Comparison of ENCODE assay signal across 8 mouse cellular contexts in the genomic region with DNA sequence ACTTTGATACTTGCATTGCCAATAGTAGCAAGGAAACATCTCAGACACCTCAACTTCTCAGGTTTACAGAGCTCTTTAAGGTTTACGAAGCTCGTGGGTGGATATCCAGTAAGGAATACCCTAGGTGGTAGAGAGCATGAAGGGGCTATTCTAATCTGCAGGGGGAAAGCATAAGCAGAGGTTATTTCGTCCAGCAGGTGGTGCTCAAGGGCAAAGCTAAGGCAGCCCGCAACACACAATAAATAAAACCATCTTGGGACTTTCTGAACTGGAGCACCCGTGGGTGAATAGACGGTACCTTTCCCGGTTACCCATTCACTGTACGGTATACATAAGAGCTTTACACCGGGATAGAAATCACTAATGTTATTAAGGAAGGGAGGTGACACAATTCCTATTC.
DNase-seq lines count a peak whose midpoint lies in the region; ATAC-seq and TF ChIP-seq lines count a peak whose summit lies in the region.

No protein-coding gene starts in this region.

- H3K4me3 ChIP-seq in heart, embryonic 11.5 days (ENCODE audit: low read depth, low read length) = 0 out of 2 replicates have a peak overlapping the region, but pooled peaks have one; percentile 23
- no peak overlapping the region for H3K4me3 ChIP-seq in kidney, embryonic 14.5 days (ENCODE audit: low read length)
- H3K4me3 ChIP-seq in limb, embryonic 13.5 days = no peak overlapping the region
- no peak overlapping the region for H3K4me3 ChIP-seq in midbrain, postnatal 0 days (ENCODE audit: low read depth, low read length)

- whole genome bisulfite sequencing in heart, embryonic 11.5 days (ENCODE audit: insufficient replicate concordance) = 16% methylated on average over 9 of the region's 9 CpGs
- WGBS in kidney, embryonic 14.5 days = 30% methylated on average over 9 of the region's 9 CpGs
- WGBS in limb, embryonic 13.5 days = 18% methylated on average over 9 of the region's 9 CpGs
- 19% methylated on average over 9 of the region's 9 CpGs for WGBS in midbrain, postnatal 0 days

- peak; percentile 81 for TF ChIP-seq CTCF in midbrain, postnatal 0 days (IDR thresholded peaks at IDR 0.05)

- H3K36me3 ChIP-seq in heart, embryonic 11.5 days (ENCODE audit: control insufficient read depth, insufficient read depth, low read length) = no peaks in the 10 kb centered on the region
- H3K36me3 ChIP-seq in kidney, embryonic 14.5 days (ENCODE audit: control insufficient read depth, insufficient read depth, low read length) = no peaks in the 10 kb centered on the region
- H3K36me3 ChIP-seq in limb, embryonic 13.5 days = no peaks in the 10 kb centered on the region
- H3K36me3 ChIP-seq in midbrain, postnatal 0 days (ENCODE audit: insufficient read depth, low read length) = no peaks in the 10 kb centered on the region

- no peak overlapping the region for H3K9ac ChIP-seq in heart, embryonic 11.5 days (ENCODE audit: low read depth, low read length)
- no peak overlapping the region for H3K9ac ChIP-seq in kidney, embryonic 14.5 days (ENCODE audit: low read depth, low read length)
- no peak overlapping the region for H3K9ac ChIP-seq in limb, embryonic 13.5 days
- no peak overlapping the region for H3K9ac ChIP-seq in midbrain, postnatal 0 days (replicated peaks; ENCODE audit: low read length, poor library complexity, severe bottlenecking)

- no peaks in the 10 kb centered on the region for H3K27me3 ChIP-seq in heart, embryonic 11.5 days (ENCODE audit: control insufficient read depth, insufficient read depth, low read length)
- H3K27me3 ChIP-seq in kidney, embryonic 14.5 days (ENCODE audit: control insufficient read depth, insufficient read depth, low read length) = no peaks in the 10 kb centered on the region
- H3K27me3 ChIP-seq in limb, embryonic 13.5 days = no peaks in the 10 kb centered on the region
- H3K27me3 ChIP-seq in midbrain, postnatal 0 days (ENCODE audit: insufficient read depth, low read length) = no peaks in the 10 kb centered on the region

- no peak for ATAC-seq in heart, embryonic 11.5 days (replicated peaks; ENCODE audit: insufficient number of reproducible peaks, low FRiP score, low TSS enrichment)
- peak; percentile 71; the same call in 1 of the 2 replicates for ATAC-seq in kidney, embryonic 14.5 days (ENCODE audit: low FRiP score, low TSS enrichment)
- 0 out of 2 replicates have a peak, but pooled peaks have one; percentile 32 for ATAC-seq in limb, embryonic 13.5 days (ENCODE audit: low FRiP score, low read depth)
- ATAC-seq in midbrain, postnatal 0 days (ENCODE audit: low FRiP score) = no peak

- peak; percentile 42 for DNase-seq in gastrocnemius, adult 18-20 months (ENCODE audit: low spot score)
- DNase-seq in gastrocnemius, postnatal 25 days = no peak
- DNase-seq in embryo, embryonic 9.5 days (ENCODE audit: extremely low spot score) = peak; percentile 64
- DNase-seq in midbrain, postnatal 0 days (ENCODE audit: low spot score) = peak; percentile 77
- DNase-seq in spleen, postnatal 14 days (ENCODE audit: low spot score in 2 of 2) = peak; percentile 8 to 58

- H3K4me2 ChIP-seq in heart, embryonic 11.5 days = peak overlapping the region; percentile 54
- H3K4me2 ChIP-seq in kidney, embryonic 14.5 days (replicated peaks; ENCODE audit: low read depth, low read length) = no peak overlapping the region
- H3K4me2 ChIP-seq in limb, embryonic 13.5 days (replicated peaks) = peak overlapping the region; percentile 47
- no peak overlapping the region for H3K4me2 ChIP-seq in midbrain, postnatal 0 days (ENCODE audit: low read depth, low read length, poor library complexity, severe bottlenecking)

- H3K9me3 ChIP-seq in heart, embryonic 11.5 days (replicated peaks; ENCODE audit: control insufficient read depth, low read length) = no peaks in the 10 kb centered on the region
- H3K9me3 ChIP-seq in kidney, embryonic 14.5 days (ENCODE audit: control insufficient read depth, low read length) = no peaks in the 10 kb centered on the region
- H3K9me3 ChIP-seq in limb, embryonic 13.5 days = no peaks in the 10 kb centered on the region
- no peaks in the 10 kb centered on the region for H3K9me3 ChIP-seq in midbrain, postnatal 0 days (ENCODE audit: low read length)

- no peak overlapping the region for H3K27ac ChIP-seq in heart, embryonic 11.5 days (ENCODE audit: low read depth, low read length)
- H3K27ac ChIP-seq in kidney, embryonic 14.5 days (ENCODE audit: low read depth, low read length) = no peak overlapping the region
- no peak overlapping the region for H3K27ac ChIP-seq in limb, embryonic 13.5 days
- no peak overlapping the region for H3K27ac ChIP-seq in midbrain, postnatal 0 days (ENCODE audit: low read depth, low read length)

- no peaks in the 10 kb centered on the region for H3K4me1 ChIP-seq in heart, embryonic 11.5 days (ENCODE audit: control insufficient read depth, insufficient read depth, low read length)
- H3K4me1 ChIP-seq in kidney, embryonic 14.5 days (ENCODE audit: control insufficient read depth, insufficient read depth, low read length) = no peaks in the 10 kb centered on the region
- no peaks in the 10 kb centered on the region for H3K4me1 ChIP-seq in limb, embryonic 13.5 days
- H3K4me1 ChIP-seq in midbrain, postnatal 0 days (ENCODE audit: insufficient read depth, low read length) = no peaks in the 10 kb centered on the region

Comparison
In these comparisons a context has a peak if more than half of its experiments do, and no peak if none do; other contexts are left out.
1. ATAC-seq: peak in kidney, embryonic 14.5 days (single experiment) and limb, embryonic 13.5 days (single experiment); none in heart, embryonic 11.5 days (single experiment) and midbrain, postnatal 0 days (single experiment).
2. H3K4me2 ChIP-seq: peak in heart, embryonic 11.5 days (single experiment) and limb, embryonic 13.5 days (single experiment); none in kidney, embryonic 14.5 days (single experiment) and midbrain, postnatal 0 days (single experiment).